Mouse (Mus musculus) CD4-positive helper T cell, adult 2 months (primary cell): Measurements from ENCODE around the gene Unc45b.
"Not testable (repeated sequence)": the region's sequence is repeated elsewhere in the genome, so short reads cannot be mapped to it uniquely, and the experiment has no call there.

Experiments used
- DNase-seq: peaks from one replicate; pipeline ENCODE4 v3.0.0-alpha.2; 2012; ENCODE audit warnings: low read depth, missing footprints, low spot score

Unc45b gene

GRCm38 (mm10) chr11:82897478-82897877 lies 12.9 kb upstream of the Unc45b start:
- no peak for DNase-seq

GRCm38 (mm10) chr11:82899720-82900119 lies 10.6 kb upstream of the Unc45b start:
- no peak for DNase-seq

- no peak for DNase-seq
Observed at GRCm38 (mm10) chr11:82901606-82902310, 8.6 kb upstream of the Unc45b start.

GRCm38 (mm10) chr11:82904952-82905351 lies 5.4 kb upstream of the Unc45b start:
- peak; percentile 28 for DNase-seq

- no peak for DNase-seq
Observed at GRCm38 (mm10) chr11:82905816-82906215, 4.5 kb upstream of the Unc45b start.

- DNase-seq: peak; percentile 92
Observed at GRCm38 (mm10) chr11:82907651-82908607, 2.4 kb upstream of the Unc45b start, which contains the start of gene Nle1. Nle1 (minus strand) TSS chr11:82908411.

- no peak for DNase-seq
Observed at GRCm38 (mm10) chr11:82908608-82908989, 1.8 kb upstream of the Unc45b start.

- DNase-seq: no peak
Observed at GRCm38 (mm10) chr11:82910679-82911389, 484 bp downstream of the Unc45b start.

GRCm38 (mm10) chr11:82914711-82915352 lies 4.5 kb downstream of the Unc45b start:
- DNase-seq: peak; percentile 78

GRCm38 (mm10) chr11:82920768-82921167 lies 10.4 kb downstream of the Unc45b start:
- DNase-seq: no peak

- DNase-seq: no peak
Observed at GRCm38 (mm10) chr11:82921691-82922090, 11.3 kb downstream of the Unc45b start.

GRCm38 (mm10) chr11:82923910-82924309 lies 13.6 kb downstream of the Unc45b start:
- DNase-seq: not testable (repeated sequence)

- no peak for DNase-seq
Observed at GRCm38 (mm10) chr11:82928897-82929632, 18.7 kb downstream of the Unc45b start.

- no peak for DNase-seq
Observed at GRCm38 (mm10) chr11:82929633-82929950, 19.2 kb downstream of the Unc45b start.

- not testable (repeated sequence) for DNase-seq
Observed at GRCm38 (mm10) chr11:82930391-82930955, 20.1 kb downstream of the Unc45b start.

- not testable (repeated sequence) for DNase-seq
Observed at GRCm38 (mm10) chr11:82931161-82931560, 20.8 kb downstream of the Unc45b start.

- DNase-seq: not testable (repeated sequence)
Observed at GRCm38 (mm10) chr11:82931671-82932450, 21.5 kb downstream of the Unc45b start.

- no peak for DNase-seq
Observed at GRCm38 (mm10) chr11:82933186-82933585, 22.8 kb downstream of the Unc45b start.

- DNase-seq: no peak
Observed at GRCm38 (mm10) chr11:82943336-82943735, 33.0 kb downstream of the Unc45b start.

GRCm38 (mm10) chr11:82945636-82946035 lies 35.3 kb downstream of the Unc45b start:
- DNase-seq: no peak
